Mouse (Mus musculus) right cerebral cortex, adult 18-20 months (tissue): ENCODE data around the gene Sgcg.

Experiments used
- DNase-seq: peaks from one replicate; pipeline ENCODE4 v3.0.0; 2022; ENCODE audit warnings: mixed read lengths

Gene Sgcg

GRCm38 (mm10) chr14:61258352-61258751 lies at the start of gene Sgcg:
TSS of gene Sgcg (minus strand) at chr14:61258490.
- DNase-seq, result no peak

GRCm38 (mm10) chr14:61303969-61304609 lies 45.8 kb upstream of the Sgcg start:
- DNase-seq, result no peak

GRCm38 (mm10) chr14:61302428-61302827 lies 44.1 kb upstream of the Sgcg start:
- DNase-seq, result no peak

- no peak for DNase-seq
Observed at GRCm38 (mm10) chr14:61301323-61301722, 43.0 kb upstream of the Sgcg start.

GRCm38 (mm10) chr14:61299810-61300209 lies 41.5 kb upstream of the Sgcg start:
- DNase-seq, result no peak

- DNase-seq, result peak; percentile 25
Observed at GRCm38 (mm10) chr14:61294738-61295079, 36.4 kb upstream of the Sgcg start.

GRCm38 (mm10) chr14:61293884-61294737 lies 35.8 kb upstream of the Sgcg start:
- peak; percentile 44 for DNase-seq

GRCm38 (mm10) chr14:61290664-61291063 lies 32.4 kb upstream of the Sgcg start:
- no peak for DNase-seq

- DNase-seq, result no peak
Observed at GRCm38 (mm10) chr14:61288606-61289286, 30.5 kb upstream of the Sgcg start.

- DNase-seq, result no peak
Observed at GRCm38 (mm10) chr14:61278676-61279300, 20.5 kb upstream of the Sgcg start.

GRCm38 (mm10) chr14:61277285-61277684 lies 19.0 kb upstream of the Sgcg start:
- DNase-seq, result no peak

GRCm38 (mm10) chr14:61274414-61275198 lies 16.3 kb upstream of the Sgcg start:
- DNase-seq, result no peak

GRCm38 (mm10) chr14:61267908-61268475 lies 9.7 kb upstream of the Sgcg start:
- DNase-seq, result no peak

- no peak for DNase-seq
Observed at GRCm38 (mm10) chr14:61259084-61259483, 794 bp upstream of the Sgcg start.

GRCm38 (mm10) chr14:61252596-61253388 lies 5.5 kb downstream of the Sgcg start:
- no peak for DNase-seq

- DNase-seq, result no peak
Observed at GRCm38 (mm10) chr14:61246444-61246843, 11.8 kb downstream of the Sgcg start.

GRCm38 (mm10) chr14:61242611-61243010 lies 15.7 kb downstream of the Sgcg start:
- DNase-seq, result no peak

GRCm38 (mm10) chr14:61238751-61239150 lies 19.5 kb downstream of the Sgcg start:
- DNase-seq, result peak; percentile 78

GRCm38 (mm10) chr14:61237101-61237654 lies 21.1 kb downstream of the Sgcg start:
- DNase-seq, result no peak

- no peak for DNase-seq
Observed at GRCm38 (mm10) chr14:61235846-61236474, 22.3 kb downstream of the Sgcg start.
